Mouse (Mus musculus): ENCODE data around the gene Slc35c2.

Slc35c2 gene

DNA sequence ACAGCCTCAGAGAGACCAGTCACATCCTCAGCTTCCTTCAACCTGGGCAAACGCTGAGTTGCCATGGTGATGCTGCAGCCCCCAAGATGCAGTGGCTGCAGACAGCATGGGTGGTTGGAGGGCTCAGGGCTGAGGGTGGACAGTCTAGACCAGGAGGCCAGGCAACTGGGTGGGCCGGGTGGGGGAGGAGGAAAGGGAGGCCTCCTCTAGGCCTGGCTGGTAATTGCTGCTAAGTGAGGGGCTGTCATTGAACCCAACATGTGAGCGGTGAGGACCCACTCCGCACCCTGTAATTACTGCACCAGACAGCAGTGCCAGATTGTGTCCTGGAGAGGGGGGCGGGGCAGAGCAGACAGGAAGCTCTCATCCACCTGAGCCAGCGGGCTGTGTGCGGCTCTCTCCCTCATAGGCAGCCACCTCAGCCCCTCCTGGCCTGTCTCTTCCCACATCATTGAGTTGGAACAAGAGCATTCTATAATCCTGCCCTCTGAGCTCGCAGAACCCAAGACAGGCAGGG lies 12.5 kb downstream of the Slc35c2 start:
- no peak for DNase-seq (ENCODE audit: low spot score in 2 of 2)

DNA sequence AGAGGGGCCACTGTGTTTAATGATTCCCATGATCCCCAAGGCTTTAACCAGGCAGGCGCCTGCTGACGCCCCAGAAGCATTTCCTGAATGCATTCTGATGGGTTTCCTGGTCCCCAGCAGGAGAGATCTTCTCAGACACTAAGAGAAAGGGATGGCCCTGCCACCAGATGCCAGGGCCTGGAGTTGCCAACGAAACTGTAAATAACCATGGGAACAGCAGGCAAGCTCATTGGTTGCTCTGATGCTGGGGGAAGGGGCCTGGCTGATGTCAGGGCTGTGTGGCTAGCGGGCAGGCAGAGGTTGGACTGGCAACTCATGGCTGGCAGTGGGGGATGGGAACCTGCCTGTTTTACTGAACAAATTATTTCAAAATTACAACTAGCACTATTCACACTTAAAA lies 14.1 kb downstream of the Slc35c2 start:
- DNase-seq (ENCODE audit: low spot score in 2 of 2) = no peak

DNA sequence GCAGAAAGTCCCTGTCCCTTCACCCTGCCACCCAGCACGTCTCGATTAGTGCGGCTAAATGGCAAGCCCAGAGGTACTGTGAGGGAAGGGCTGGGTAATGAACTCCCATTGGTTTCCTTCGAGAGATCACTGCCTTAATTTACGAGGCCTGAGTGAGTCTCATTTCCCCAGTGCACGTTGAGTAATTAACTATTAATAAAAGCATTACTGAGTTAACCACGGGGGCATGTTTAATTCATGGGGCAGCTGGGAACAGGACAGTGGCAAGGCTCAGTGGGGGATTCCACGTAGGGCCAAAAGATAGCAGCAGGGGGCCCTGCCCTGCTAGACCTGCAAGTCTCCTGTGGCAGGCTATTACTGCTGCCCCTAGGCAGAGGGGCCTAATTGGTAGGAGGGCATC lies 16.3 kb downstream of the Slc35c2 start:
- DNase-seq (ENCODE audit: low spot score in 2 of 2) = no peak

- DNase-seq (ENCODE audit: low spot score in 2 of 2) = no peak
Measured at GRCm38 (mm10) chr2:165270858-165271257, 16.8 kb downstream of the Slc35c2 start.

DNA sequence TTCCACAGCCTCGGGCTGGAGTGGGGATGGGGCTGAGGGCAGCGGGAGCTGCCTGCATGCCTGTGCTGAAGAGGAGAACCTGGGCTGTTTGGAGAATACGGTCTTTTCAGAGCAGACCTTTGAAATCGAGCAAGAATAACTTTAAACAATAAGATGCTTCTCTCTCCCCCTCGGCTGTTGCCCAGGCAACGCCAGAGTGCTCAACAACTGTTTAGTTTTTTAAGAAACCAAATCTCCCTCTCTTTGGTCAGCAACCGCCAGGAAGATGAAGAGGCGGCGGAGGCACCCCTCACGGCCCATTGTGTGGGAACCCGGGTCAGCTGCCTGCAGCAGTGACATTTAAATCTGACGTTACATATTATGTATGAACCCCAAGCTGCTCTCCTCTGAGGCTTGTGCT lies 20.9 kb downstream of the Slc35c2 start:
- no peak for DNase-seq (ENCODE audit: low spot score in 2 of 2)

DNA sequence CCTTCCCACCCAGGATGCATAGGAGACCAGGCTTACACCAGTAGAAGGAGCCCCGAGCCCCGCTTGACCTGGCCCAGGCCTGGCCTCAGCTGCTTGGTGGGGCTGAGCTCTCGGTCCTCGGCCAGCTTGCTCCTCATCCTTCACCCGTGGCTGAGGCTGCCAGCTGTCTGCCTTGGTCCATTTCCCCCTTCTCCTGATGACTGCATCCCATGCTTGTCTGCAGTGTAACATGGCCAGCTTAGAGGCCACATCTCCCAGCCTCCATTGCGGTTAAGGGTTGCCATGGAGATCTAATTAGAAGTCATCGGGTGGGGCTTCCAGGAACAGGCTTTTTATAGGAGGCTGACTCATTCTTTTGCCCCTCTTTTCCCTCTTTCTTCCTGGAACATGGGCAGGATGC lies 23.8 kb downstream of the Slc35c2 start:
- DNase-seq (ENCODE audit: low spot score in 2 of 2) = no peak

DNA sequence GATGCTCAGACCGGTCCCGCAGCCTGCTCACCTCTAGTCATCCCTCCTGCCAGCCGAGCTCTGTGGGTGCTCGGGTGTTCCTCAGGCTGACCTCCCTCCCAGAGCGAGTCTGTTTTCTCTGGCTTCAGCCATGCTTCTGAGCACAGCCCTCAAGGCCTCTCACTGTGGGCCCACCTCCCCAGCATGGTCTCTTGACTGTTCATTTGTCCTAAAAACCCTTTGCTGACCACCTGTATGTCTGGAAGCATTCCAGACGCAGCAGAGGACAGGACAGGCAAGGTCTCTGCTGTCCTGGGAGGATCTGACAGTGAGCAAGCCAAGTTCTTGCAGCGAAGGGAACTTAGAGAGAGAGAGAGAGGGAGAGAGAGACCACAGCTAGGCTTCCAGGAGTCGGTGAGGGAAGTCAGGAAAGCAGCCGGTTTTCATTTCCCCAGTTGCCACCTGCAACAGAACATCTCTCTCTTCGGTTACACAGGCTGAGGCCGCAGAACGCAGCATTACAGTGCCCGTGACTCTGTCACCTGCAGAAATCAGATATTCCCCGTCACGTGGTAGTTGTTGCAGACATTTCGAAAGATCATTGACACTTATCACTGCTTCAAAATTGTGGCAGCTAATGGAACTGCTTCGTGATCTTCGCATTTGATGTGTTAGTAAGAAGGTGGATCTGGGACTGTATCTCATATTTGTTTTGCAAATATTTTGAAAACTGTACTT lies 25.2 kb downstream of the Slc35c2 start:
- no peak for DNase-seq (ENCODE audit: low spot score in 2 of 2)

- DNase-seq (ENCODE audit: low spot score in 2 of 2) = no peak
Measured at GRCm38 (mm10) chr2:165259859-165260258, 27.8 kb downstream of the Slc35c2 start.

- DNase-seq (ENCODE audit: low spot score in 2 of 2) = no peak
Measured at GRCm38 (mm10) chr2:165258321-165258720, 29.3 kb downstream of the Slc35c2 start.

- DNase-seq (ENCODE audit: low spot score in 2 of 2) = no peak
Measured at GRCm38 (mm10) chr2:165257151-165257834, 30.4 kb downstream of the Slc35c2 start.

DNA sequence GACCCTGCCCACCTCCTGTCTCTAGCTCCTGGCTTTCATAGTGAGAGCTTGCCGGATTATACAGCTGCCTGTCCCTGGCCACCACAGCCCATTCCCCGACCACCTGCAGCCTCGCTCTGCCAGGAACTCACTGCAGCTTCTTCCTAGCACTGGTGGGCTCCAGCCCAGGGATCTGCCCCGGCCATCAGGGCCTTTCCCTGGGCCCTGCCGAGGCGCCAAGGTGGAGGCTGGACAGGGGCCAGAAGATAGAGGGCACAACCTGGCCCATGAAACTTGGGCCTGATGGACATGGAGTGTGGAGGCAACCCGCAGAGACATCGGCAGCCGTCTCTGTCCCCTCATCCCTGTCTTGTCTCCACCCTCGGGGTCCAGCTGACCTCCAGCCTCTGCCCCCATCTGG lies 31.5 kb downstream of the Slc35c2 start:
- DNase-seq (ENCODE audit: low spot score in 2 of 2) = no peak

GRCm38 (mm10) chr2:165253867-165254266 lies 33.8 kb downstream of the Slc35c2 start:
- no peak for DNase-seq (ENCODE audit: low spot score in 2 of 2)

- no peak for DNase-seq (ENCODE audit: low spot score in 2 of 2)
Measured at GRCm38 (mm10) chr2:165253269-165253668, 34.4 kb downstream of the Slc35c2 start.

DNA sequence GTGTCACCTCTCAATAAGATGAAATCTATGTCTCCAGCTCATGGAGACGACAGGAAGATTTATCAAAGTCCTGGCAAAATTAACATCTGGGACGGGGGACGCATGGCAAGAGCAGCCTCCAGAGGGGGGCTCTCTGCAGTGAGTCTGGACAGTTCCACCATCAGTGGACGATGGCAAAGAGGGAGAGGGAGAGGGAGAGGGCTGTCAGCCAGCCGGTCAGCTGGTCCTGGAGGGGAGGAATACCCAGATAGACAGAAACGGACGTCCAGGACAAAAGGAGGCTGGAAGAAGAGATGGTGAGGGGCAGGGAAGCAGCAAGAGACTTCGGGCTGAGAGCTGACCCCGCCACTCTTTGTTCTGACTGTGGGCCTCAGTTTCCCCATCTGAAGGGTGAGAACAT lies 34.9 kb downstream of the Slc35c2 start:
- no peak for DNase-seq (ENCODE audit: low spot score in 2 of 2)

DNA sequence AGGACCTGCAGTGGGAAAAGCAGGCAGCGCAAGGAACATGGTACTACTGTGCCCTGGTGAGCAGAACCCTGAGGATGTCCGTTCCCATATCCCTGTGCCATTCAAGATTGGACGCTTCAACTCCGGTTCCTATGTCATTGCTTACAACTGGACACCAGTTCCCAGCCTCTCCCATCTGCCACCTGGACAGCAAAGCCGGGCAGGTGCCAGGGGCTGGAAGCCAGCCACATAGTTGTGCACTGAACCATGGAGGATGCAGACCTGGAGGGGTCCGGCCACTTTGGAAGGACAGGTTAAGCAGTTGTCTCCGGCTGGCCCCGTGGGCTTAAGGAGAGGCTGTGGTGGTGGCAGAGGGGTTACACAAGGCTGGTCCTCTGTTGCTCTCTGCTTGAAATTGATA lies 35.3 kb downstream of the Slc35c2 start:
- no peak for DNase-seq (ENCODE audit: low spot score in 2 of 2)

GRCm38 (mm10) chr2:165250903-165251302 lies 36.8 kb downstream of the Slc35c2 start:
- DNase-seq (ENCODE audit: low spot score in 2 of 2) = no peak

- DNase-seq (ENCODE audit: low spot score in 2 of 2) = no peak
Measured at GRCm38 (mm10) chr2:165248967-165249366, 38.7 kb downstream of the Slc35c2 start.

DNA sequence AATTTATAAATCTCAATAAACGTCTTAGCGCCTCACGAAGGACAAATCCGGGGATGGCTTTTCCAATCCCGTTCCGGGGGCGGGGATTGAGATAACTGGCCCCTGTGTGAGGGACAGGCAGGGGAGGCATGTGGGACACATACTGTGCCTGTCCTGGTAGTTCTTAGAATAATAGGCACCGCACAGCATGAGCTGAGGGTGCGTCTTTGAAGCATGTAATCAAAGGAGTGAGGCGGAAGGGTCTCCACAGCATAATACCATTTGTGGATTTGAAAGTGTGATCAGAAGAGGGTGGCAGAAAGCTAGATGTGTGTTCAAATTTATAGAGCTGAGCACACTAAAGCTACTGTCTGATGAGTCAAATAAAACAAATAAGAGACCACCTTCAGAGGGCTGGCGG lies 41.3 kb downstream of the Slc35c2 start:
- DNase-seq (ENCODE audit: low spot score in 2 of 2) = no peak

DNA sequence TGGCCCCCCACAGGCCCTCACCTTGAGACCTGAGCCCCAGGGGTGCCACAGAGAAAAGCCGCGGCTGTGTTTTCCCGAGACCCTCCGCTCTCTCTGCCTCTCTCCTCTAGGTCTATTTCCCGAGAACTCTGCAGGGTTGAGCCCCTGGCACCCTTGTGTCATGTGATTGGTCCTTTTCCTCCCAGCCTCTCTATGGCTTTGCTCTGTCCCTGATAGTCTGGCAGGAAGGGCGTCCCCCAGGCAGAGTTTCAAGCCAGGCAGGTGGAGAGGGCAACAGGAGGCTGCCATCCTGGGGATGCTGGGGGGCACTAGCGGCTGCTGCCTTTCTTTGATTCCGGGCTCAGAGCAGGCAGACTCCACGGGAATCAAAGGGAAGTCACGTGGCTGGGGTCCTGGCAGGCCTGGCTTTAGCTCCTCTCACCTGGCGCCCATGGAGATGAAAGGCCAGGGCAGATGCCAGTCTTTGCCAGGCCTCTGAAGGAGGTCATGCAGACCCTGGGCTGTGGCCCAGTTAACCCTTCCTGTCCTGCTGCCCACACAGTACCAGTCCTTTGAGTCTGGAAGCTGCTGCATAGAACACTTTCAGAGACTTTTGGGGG lies 44.4 kb downstream of the Slc35c2 start:
- no peak for DNase-seq (ENCODE audit: low spot score in 2 of 2)

DNA sequence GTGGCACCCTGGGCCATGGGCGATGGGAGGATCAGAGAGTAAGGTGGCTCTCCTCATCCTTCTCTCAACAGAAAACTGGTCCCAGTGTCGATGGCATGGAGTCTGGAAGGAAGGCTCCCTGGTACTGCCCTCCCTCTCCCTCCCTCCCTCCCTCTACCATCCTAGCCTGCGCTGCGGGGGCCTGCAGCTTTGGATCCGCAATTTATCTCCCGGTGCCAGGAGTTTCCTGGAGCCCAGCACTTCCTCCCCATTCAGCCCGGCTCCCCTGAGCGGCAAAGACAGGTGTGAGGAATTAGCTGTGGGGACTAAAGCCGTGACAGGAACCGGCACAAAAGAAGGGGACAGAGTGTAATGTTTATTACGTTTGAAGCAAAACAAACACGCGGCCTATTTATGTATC lies 45.1 kb downstream of the Slc35c2 start:
- DNase-seq (ENCODE audit: low spot score in 2 of 2) = no peak

DNA sequence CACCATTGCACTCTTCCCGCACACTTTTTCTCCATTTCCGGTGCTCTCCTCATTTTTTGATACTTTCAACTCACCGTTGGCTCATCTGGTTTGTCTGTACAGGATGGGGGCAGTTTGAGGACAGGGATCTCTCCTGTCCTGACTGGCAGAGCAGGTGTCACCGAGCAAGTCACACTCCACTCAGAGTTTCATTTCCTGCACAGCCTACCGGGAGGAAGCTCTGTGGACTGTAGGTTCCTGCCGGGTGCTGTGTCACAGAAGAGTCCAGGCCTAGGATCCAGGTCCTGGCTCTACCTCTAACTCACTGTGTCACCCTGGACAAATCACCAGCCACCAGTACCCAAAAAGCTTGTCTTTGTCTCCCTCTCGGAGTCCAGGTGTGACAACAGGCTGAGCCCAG lies 45.9 kb downstream of the Slc35c2 start:
- no peak for DNase-seq (ENCODE audit: low spot score in 2 of 2)

DNA sequence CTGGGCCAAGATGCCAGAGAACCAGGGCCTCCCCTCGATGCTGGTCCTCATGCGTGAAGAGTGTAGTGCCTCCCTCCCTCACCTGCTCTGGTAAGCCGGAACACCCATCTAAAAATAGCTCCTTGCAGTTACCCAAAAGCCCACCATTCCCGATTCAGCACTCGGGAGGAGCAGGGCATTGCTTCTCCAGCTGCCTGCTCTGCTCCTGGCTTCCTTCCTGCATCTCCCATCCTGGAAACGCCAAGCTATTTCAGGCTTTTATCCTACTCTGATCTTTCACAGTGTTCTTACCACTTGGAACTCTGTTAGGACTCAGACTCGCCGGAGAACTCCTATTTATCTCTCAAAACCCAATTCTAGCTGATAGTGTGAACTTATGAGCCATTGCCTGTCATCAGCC lies 47.3 kb downstream of the Slc35c2 start:
- DNase-seq (ENCODE audit: low spot score in 2 of 2) = no peak

DNA sequence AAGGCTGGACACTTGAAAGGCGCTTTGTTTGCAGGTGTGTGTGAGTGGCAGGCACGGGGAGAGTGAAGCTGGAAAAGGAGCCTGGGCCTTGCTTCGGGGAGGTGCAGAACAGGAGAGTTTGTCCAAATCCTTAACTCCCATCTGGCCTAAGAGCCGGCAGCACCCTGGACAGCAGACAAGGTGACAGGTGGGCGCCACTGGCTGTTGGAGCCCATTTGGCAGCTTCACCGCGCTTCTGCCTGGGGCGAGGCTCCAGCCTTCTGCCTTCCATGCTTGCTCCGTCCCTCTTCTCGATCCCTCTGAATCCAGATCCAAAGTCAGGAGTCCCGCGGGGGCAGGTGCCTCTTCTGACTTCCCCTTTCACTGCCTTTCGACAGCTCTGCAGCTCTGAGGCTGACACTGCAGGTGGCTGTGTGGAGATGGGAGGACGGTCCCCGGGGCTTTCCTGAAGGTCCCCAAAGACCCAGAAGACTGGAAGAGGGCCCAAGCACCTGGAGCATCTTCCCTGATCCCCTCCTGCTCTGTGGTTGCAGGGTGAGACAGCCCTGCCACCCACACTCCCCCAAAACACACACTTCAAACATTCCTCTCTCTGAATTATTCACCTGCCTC lies 48.0 kb downstream of the Slc35c2 start:
- DNase-seq (ENCODE audit: low spot score in 2 of 2) = no peak
